Mouse (Mus musculus): ENCODE measurements around the gene Birc5. TPM values are rescaled to one million over a fixed set of nuclear protein-coding genes. Genes with fewer than 3 reads are reported as not detected.

Birc5 gene
- polyA plus RNA-seq, 1 experiment from 2014 or later = 306 TPM

DNA sequence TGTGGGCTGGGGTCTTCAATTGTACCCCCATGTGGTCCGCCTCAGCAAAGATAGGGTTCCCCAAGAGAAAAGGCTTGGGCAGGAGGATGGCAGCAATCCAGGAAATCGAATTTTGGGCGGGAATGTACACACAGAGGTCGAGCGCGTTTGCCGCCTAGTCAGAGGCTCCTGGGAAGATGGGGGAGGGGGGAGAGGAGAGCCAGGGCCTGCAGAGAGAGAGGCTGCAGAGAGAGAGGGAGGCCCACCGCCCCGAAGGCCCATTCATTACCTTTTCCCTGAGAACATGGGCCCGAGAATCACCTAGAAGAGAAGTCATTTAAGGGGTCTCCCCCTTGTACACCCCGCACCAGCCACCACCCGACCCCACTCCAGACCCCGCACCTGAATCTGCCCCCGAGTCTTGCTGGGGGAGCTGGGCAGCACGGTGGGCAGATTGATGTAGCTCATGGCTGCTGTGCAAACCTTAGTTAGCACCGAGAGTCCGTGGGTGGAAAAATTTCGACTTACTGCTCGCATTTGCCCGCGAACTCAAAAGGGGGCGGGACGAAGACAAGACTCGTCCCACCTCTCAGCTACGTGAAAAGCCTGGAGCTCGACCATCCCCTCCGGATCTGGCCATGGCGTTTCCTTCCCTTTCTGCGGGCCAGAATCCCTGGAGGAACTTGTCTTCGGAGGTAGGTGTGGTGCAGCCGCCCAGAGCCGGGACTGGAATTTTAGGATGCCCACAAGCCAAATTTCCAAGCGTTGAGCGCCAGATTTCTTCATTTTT is 23.5 kb upstream of the Birc5 start, which contains the start of the genes Afmid and Tk1:
Gene Afmid (plus strand): TSS at position 592 of the 769 bp plus-strand sequence.
Gene Tk1 (minus strand): TSS at position 760 of the 769 bp plus-strand sequence.
- Histone ChIP-seq H3K27me3 (replicated peaks; ENCODE audit: control insufficient read depth, insufficient read depth, low read length) (no peaks in the 10 kb centered on the region), H3K27ac (ENCODE audit: low read length) (peak within 1 kb of the TSS; percentile 98), H3K4me2 (ENCODE audit: low read depth, low read length) (peak within 1 kb of the TSS; percentile 89), H3K36me3 (ENCODE audit: control insufficient read depth, insufficient read depth, low read length) (peaks cover 10% of the 10 kb centered on the region), H3K4me1 (ENCODE audit: control insufficient read depth, insufficient read depth, low read length) (peaks cover 64% of the 10 kb centered on the region), H3K4me3 (ENCODE audit: low read length) (peak within 1 kb of the TSS; percentile 65), H3K9ac (ENCODE audit: low read depth, low read length) (peak within 1 kb of the TSS; percentile 84), H3K9me3 (ENCODE audit: control insufficient read depth, low read length) (no peaks in the 10 kb centered on the region)
- under 1% methylated on average over 34 of the region's 34 CpGs for WGBS
- ATAC-seq = peak; percentile 54

DNA sequence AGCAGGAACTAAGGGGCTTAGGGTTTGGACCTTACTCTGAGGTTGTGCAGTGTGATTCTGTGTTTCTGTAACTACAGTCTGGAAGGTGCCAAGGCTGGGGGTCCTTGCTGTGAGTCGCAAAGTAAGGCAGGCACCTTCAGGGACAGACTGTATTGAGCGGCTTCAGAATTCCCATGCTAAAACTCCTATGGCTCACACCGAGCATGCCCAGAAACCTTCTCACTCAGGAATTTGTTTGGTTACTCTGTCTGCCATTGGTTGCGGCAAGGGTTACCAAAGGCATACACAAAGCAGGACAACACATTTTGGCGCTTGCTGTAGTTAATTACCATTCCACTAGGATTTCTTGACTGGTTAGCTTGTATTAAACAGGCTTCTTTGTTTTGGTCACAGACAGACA is 22.9 kb upstream of the Birc5 start:
- ATAC-seq = 0 out of 2 replicates have a peak, but pooled peaks have one; percentile 2
- peaks cover 68% of the 10 kb centered on the region for H3K4me1 ChIP-seq (ENCODE audit: control insufficient read depth, insufficient read depth, low read length)
- WGBS = 8% methylated on average over 5 of the region's 5 CpGs

DNA sequence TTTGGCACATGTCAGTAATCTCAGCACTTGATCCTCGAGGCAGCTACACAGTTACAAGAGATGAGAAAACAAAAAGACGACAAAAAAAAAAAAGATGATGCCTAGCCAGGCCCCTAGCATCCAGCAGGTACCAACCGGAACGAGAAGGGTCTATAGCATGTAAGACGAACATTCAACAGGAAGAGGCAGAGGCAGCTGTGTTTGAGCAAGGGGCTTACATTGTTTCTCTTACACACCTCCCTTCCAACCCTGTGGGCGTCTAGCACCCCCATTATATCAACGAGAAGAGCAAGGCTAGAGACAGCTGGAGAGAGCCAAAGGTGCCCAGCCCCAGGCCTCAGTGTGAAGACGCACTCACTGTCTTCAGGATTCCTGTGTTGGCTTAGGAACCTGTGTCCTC is 22.1 kb upstream of the Birc5 start:
- peaks cover 63% of the 10 kb centered on the region for H3K4me1 ChIP-seq (ENCODE audit: control insufficient read depth, insufficient read depth, low read length)
- no peaks in the 10 kb centered on the region for H3K36me3 ChIP-seq (ENCODE audit: control insufficient read depth, insufficient read depth, low read length)
- H3K27ac ChIP-seq (ENCODE audit: low read length) = peak overlapping the region; percentile 98
- no peaks in the 10 kb centered on the region for H3K9me3 ChIP-seq (ENCODE audit: control insufficient read depth, low read length)
- H3K4me2 ChIP-seq (ENCODE audit: low read depth, low read length) = peak overlapping the region; percentile 89
- peak overlapping the region; percentile 84 for H3K9ac ChIP-seq (ENCODE audit: low read depth, low read length)
- ATAC-seq = no peak
- 54% methylated on average over 8 of the region's 8 CpGs for WGBS
- peak overlapping the region; percentile 2; the same call in 1 of the 2 replicates for H3K4me3 ChIP-seq (ENCODE audit: low read length)
- no peaks in the 10 kb centered on the region for H3K27me3 ChIP-seq (replicated peaks; ENCODE audit: control insufficient read depth, insufficient read depth, low read length)

More for the DNA sequence above, 22.9 kb upstream of the Birc5 start:
- Histone ChIP-seq H3K4me3 (ENCODE audit: low read length) (peak overlapping the region; percentile 65), H3K36me3 (ENCODE audit: control insufficient read depth, insufficient read depth, low read length) (peaks cover 7% of the 10 kb centered on the region), H3K4me2 (ENCODE audit: low read depth, low read length) (peak overlapping the region; percentile 89), H3K9me3 (ENCODE audit: control insufficient read depth, low read length) (no peaks in the 10 kb centered on the region), H3K9ac (ENCODE audit: low read depth, low read length) (peak overlapping the region; percentile 84), H3K27ac (ENCODE audit: low read length) (peak overlapping the region; percentile 91), H3K27me3 (replicated peaks; ENCODE audit: control insufficient read depth, insufficient read depth, low read length) (no peaks in the 10 kb centered on the region)

DNA sequence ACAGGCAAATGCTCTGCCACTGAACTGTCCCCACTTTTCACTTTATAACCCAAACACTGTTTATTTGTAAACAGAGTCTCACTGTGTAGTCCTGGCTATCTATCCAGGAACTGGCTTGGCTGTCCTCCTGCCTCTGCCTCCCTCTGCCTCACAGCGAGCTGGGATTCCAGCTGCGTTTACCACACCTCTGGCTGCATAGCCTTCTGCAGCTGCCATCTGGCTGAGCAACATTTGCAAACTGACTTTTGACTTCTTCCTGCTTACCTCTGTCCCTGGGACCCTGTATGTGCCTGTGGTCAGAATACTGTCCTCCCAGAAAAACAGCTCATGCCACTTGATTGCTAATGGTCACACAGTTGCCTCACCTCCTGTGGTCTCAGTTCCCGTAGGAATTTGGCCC is 21.7 kb upstream of the Birc5 start:
- peak overlapping the region; percentile 84 for H3K9ac ChIP-seq (ENCODE audit: low read depth, low read length)
- WGBS = 46% methylated on average over 3 of the region's 3 CpGs
- no peaks in the 10 kb centered on the region for H3K9me3 ChIP-seq (ENCODE audit: control insufficient read depth, low read length)
- H3K27me3 ChIP-seq (replicated peaks; ENCODE audit: control insufficient read depth, insufficient read depth, low read length) = no peaks in the 10 kb centered on the region
- peak overlapping the region; percentile 1; the same call in 1 of the 2 replicates for H3K4me3 ChIP-seq (ENCODE audit: low read length)
- H3K4me2 ChIP-seq (ENCODE audit: low read depth, low read length) = peak overlapping the region; percentile 89
- peaks cover 66% of the 10 kb centered on the region for H3K4me1 ChIP-seq (ENCODE audit: control insufficient read depth, insufficient read depth, low read length)
- no peaks in the 10 kb centered on the region for H3K36me3 ChIP-seq (ENCODE audit: control insufficient read depth, insufficient read depth, low read length)
- no peak for ATAC-seq
- peak overlapping the region; percentile 98 for H3K27ac ChIP-seq (ENCODE audit: low read length)

DNA sequence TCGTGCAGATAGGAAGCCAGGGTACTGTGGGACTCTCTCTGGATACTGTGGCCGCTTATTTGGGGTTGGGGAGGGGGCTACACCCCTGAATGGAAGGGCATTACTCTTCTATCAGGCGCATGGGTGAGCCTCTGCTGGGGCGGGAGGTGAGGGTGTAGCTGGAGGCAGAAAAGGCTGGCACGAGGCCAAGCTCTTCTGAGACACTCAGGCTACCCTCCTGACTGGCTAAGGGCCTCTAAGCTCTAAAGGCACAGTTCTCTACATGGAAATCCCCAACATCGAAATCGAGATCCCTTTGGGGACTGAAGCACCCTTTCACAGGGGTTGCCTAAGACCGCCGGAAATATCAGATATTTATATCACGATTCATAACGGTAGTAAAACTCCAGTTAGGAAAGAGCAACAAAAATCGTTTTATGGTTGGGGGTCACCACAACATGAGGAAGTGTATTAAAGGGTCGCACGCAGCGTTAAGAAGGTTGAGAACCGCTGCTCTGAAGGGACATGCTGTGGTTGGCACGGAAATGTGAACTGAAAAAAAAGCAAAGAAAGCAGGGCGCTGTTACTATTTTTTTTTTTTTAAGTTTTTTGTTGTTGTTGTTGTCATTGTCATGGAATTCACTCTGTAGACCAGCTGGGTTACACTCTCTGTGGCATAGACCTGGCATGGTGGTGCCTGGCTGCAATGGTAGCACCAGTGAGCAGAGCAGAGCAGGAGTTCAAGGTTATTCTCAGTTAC is 20.7 kb upstream of the Birc5 start:
- peak overlapping the region; percentile 89 for H3K4me2 ChIP-seq (ENCODE audit: low read depth, low read length)
- peak overlapping the region; percentile 98 for H3K27ac ChIP-seq (ENCODE audit: low read length)
- ATAC-seq = peak; percentile 27; the same call in 1 of the 2 replicates
- WGBS = 54% methylated on average over 18 of the region's 18 CpGs
- H3K9ac ChIP-seq (ENCODE audit: low read depth, low read length) = peak overlapping the region; percentile 84
- H3K9me3 ChIP-seq (ENCODE audit: control insufficient read depth, low read length) = no peaks in the 10 kb centered on the region
- H3K4me1 ChIP-seq (ENCODE audit: control insufficient read depth, insufficient read depth, low read length) = peaks cover 60% of the 10 kb centered on the region
- no peaks in the 10 kb centered on the region for H3K36me3 ChIP-seq (ENCODE audit: control insufficient read depth, insufficient read depth, low read length)
- 0 out of 2 replicates have a peak overlapping the region, but pooled peaks have one; percentile 1 for H3K4me3 ChIP-seq (ENCODE audit: low read length)
- H3K27me3 ChIP-seq (replicated peaks; ENCODE audit: control insufficient read depth, insufficient read depth, low read length) = no peaks in the 10 kb centered on the region

DNA sequence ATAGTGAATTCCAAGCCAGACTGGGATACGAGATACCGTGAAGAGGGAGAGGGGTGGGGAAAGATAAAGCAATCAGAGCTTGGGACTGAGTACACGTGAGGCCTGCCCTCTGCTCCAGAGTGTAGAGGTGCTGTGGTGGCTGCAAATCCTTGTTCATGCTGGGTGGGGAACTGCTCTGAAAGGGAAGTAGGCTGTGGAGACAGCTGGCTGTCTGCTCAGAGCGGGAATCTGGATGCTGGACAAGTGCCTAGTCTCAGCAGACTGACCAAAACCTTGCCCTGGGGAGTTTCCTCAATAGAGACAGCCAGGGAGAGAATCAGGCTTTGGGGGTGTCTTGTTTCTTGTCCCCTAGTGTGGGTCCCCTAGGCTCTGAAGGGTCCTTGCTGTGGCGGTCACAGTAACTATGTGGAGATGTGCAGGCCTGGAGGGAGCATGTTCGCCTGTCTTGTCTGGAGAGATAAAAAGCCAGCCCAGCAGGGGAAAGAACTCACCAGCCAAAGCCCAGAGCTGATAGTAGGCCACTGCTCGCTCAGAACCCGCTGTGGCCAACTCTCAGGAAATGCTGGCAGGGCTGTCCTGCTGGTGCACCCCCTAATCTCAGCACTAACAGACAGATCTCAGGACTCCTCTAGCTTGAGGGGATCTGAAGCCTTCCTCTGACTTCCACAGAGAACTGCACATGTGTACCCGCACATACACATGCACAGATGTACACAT is 20.0 kb upstream of the Birc5 start:
- Histone ChIP-seq H3K36me3 (ENCODE audit: control insufficient read depth, insufficient read depth, low read length) (no peaks in the 10 kb centered on the region), H3K27me3 (replicated peaks; ENCODE audit: control insufficient read depth, insufficient read depth, low read length) (no peaks in the 10 kb centered on the region), H3K9me3 (ENCODE audit: control insufficient read depth, low read length) (no peaks in the 10 kb centered on the region), H3K4me1 (ENCODE audit: control insufficient read depth, insufficient read depth, low read length) (peaks cover 57% of the 10 kb centered on the region), H3K4me2 (ENCODE audit: low read depth, low read length) (peak overlapping the region; percentile 17; the same call in 1 of the 2 replicates), H3K27ac (ENCODE audit: low read length) (peak overlapping the region; percentile 98), H3K4me3 (ENCODE audit: low read length) (no peak overlapping the region), H3K9ac (ENCODE audit: low read depth, low read length) (peak overlapping the region; percentile 84)
- WGBS = 45% methylated on average over 9 of the region's 9 CpGs
- ATAC-seq = peak; percentile 59

- Histone ChIP-seq H3K27ac (ENCODE audit: low read length) (peak overlapping the region; percentile 98), H3K36me3 (ENCODE audit: control insufficient read depth, insufficient read depth, low read length) (no peaks in the 10 kb centered on the region), H3K4me3 (ENCODE audit: low read length) (no peak overlapping the region), H3K4me1 (ENCODE audit: control insufficient read depth, insufficient read depth, low read length) (peaks cover 54% of the 10 kb centered on the region), H3K4me2 (ENCODE audit: low read depth, low read length) (peak overlapping the region; percentile 17; the same call in 1 of the 2 replicates), H3K9ac (ENCODE audit: low read depth, low read length) (peak overlapping the region; percentile 84), H3K27me3 (replicated peaks; ENCODE audit: control insufficient read depth, insufficient read depth, low read length) (no peaks in the 10 kb centered on the region), H3K9me3 (ENCODE audit: control insufficient read depth, low read length) (no peaks in the 10 kb centered on the region)
- WGBS = 53% methylated on average over 2 of the region's 2 CpGs
- no peak for ATAC-seq
Measured at GRCm38 (mm10) chr11:117829671-117830215, 19.3 kb upstream of the Birc5 start.

GRCm38 (mm10) chr11:117830401-117830800 is 18.6 kb upstream of the Birc5 start:
- 0 out of 2 replicates have a peak overlapping the region, but pooled peaks have one; percentile 84 for H3K9ac ChIP-seq (ENCODE audit: low read depth, low read length)
- peak overlapping the region; percentile 98 for H3K27ac ChIP-seq (ENCODE audit: low read length)
- H3K27me3 ChIP-seq (replicated peaks; ENCODE audit: control insufficient read depth, insufficient read depth, low read length) = no peaks in the 10 kb centered on the region
- ATAC-seq = no peak
- no peaks in the 10 kb centered on the region for H3K36me3 ChIP-seq (ENCODE audit: control insufficient read depth, insufficient read depth, low read length)
- no peaks in the 10 kb centered on the region for H3K9me3 ChIP-seq (ENCODE audit: control insufficient read depth, low read length)
- WGBS = 56% methylated on average over 9 of the region's 9 CpGs
- H3K4me3 ChIP-seq (ENCODE audit: low read length) = no peak overlapping the region
- H3K4me1 ChIP-seq (ENCODE audit: control insufficient read depth, insufficient read depth, low read length) = peaks cover 60% of the 10 kb centered on the region
- no peak overlapping the region for H3K4me2 ChIP-seq (ENCODE audit: low read depth, low read length)

Data from intestine, embryonic 16.5 days (tissue).